Mouse (Mus musculus) C2C12 (cell line): ENCODE measurements at regions not wholly inside any gene's neighbourhood (a gene's known extent, or its start where the extent isn't known, plus 50 kb on each side); places are given as distances from the start of the nearest gene placed in this dataset.

ENCODE experiments used
- H3K27me3 ChIP-seq: one replicate; pipeline ENCODE4 v1.6.1; 2011; ENCODE audit not compliant: control insufficient read depth, insufficient read depth, insufficient read length
- H3K36me3 ChIP-seq: one replicate; pipeline ENCODE4 v1.6.1; 2011; ENCODE audit not compliant: control insufficient read depth, insufficient read depth
- H3K4me3 ChIP-seq: one replicate; pipeline ENCODE4 v1.5.1; 2011; ENCODE audit warnings: mild to moderate bottlenecking, control low read depth; ENCODE audit not compliant: poor library complexity, insufficient read depth, severe bottlenecking
- H3K79me2 ChIP-seq: one replicate; pipeline ENCODE4 v1.6.1; 2011; ENCODE audit not compliant: control insufficient read depth, insufficient read depth
- H3K79me3 ChIP-seq: one replicate; pipeline ENCODE4 v1.6.1; 2011; ENCODE audit warnings: low read depth, control low read depth
- H3ac ChIP-seq: one replicate; pipeline ENCODE3; 2011; ENCODE audit warnings: low read depth; ENCODE audit not compliant: control insufficient read depth, insufficient read length
- CEBPB ChIP-seq: IDR thresholded peaks from one replicate; pipeline ENCODE4 v1.6.1; 2011; ENCODE audit warnings: low read depth, mild to moderate bottlenecking, control low read depth, moderate library complexity
- CTCF ChIP-seq: IDR thresholded peaks from one replicate; pipeline ENCODE4 v1.5.1; 2011; ENCODE audit not compliant: control insufficient read depth, insufficient read depth, insufficient read length
- FOSL1 ChIP-seq: IDR thresholded peaks from one replicate; pipeline ENCODE4 v1.8.0; 2011; ENCODE audit warnings: mild to moderate bottlenecking, low read length; ENCODE audit not compliant: poor library complexity, insufficient read depth, severe bottlenecking
- MAX ChIP-seq: IDR thresholded peaks from one replicate; pipeline ENCODE4 v1.6.1; 2011; ENCODE audit warnings: mild to moderate bottlenecking, control low read depth
- MYOD1 ChIP-seq: IDR thresholded peaks from one replicate; pipeline ENCODE4 v1.6.1; 2011; ENCODE audit warnings: low read depth; ENCODE audit not compliant: control insufficient read depth, insufficient read length
- MYOG ChIP-seq: IDR thresholded peaks from one replicate; pipeline ENCODE4 v1.6.1; 2011; ENCODE audit not compliant: control insufficient read depth, insufficient read length; ENCODE audit errors: extremely low read depth
- USF1 ChIP-seq: IDR thresholded peaks from one replicate; pipeline ENCODE4 v1.6.1; 2011; ENCODE audit warnings: low read depth, mild to moderate bottlenecking, control low read depth, moderate library complexity

DNA sequence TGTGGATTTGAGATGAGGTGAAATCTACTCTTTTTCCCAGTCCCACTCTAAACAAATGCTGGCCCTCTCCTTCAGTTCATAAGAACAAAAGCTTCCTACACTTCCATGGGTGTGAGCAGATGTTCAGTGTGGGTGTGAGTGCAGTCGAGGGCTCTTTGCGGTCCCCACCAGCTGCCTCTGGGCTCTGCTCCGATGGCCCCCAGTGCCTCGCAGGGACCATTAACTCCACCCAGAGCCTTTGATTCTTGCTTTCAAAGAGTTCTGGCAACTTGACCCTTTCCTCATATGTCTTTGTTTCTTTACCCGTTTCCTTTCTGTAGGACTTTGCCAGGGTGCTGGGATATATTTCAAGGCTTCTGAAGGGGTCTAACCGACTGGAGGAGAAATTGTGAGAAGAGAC, 229.9 kb upstream of the Cxcr4 start:
- Histone ChIP-seq H3ac (no peak overlapping the region), H3K36me3 (no peaks in the 10 kb centered on the region), H3K4me3 (no peak overlapping the region), H3K79me2 (no peaks in the 10 kb centered on the region), H3K27me3 (no peaks in the 10 kb centered on the region), H3K79me3 (no peaks in the 10 kb centered on the region)
- no peak for TF ChIP-seq CTCF
- TF ChIP-seq MYOG: no peak
- TF ChIP-seq USF1: no peak
- no peak for TF ChIP-seq CEBPB
- no peak for TF ChIP-seq MYOD1
- TF ChIP-seq FOSL1: no peak
- TF ChIP-seq MAX: no peak

DNA sequence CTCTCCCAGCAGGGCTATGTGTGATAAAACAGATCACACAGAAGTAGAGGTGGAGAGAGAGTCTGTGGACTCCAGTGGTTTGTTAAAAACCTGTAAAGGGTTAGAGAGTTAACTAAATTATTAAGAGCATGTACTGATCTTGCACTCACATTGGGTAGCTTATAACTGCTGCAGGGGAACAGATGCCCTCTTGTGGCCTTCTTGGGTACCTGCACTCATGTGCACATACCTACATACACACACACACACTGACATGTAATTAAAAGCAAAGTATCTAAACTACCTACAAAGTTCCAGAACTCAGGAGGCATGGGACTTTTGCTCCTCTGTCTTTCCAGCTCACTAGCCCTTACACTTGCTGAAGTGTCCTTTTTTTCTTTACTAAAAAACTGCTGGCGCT, 228.4 kb upstream of the Cxcr4 start:
- no peak for TF ChIP-seq CTCF
- Histone ChIP-seq H3K79me2 (no peaks in the 10 kb centered on the region), H3K27me3 (no peaks in the 10 kb centered on the region), H3K36me3 (no peaks in the 10 kb centered on the region), H3K79me3 (no peaks in the 10 kb centered on the region), H3ac (no peak overlapping the region), H3K4me3 (no peak overlapping the region)

DNA sequence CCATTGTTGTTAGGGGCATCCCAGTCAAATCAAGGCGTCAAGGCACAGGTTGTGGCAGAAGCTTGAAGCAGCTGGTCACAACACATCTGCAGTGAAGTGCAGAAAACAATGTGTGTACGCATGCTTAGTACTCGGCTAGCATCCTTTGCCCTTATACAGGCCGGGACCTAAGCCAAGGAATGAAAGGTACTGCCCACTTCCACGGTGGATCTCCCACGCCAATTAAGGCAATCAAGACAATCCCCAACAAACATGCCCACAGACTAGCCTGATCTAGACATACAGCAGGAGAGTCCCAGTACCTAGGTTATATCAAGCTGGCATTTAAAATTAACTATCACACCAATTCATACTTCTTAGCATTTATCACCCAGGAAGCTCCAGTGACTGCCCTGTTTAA, 227.5 kb upstream of the Cxcr4 start:
- Histone ChIP-seq H3K79me3 (no peaks in the 10 kb centered on the region), H3K79me2 (no peaks in the 10 kb centered on the region), H3K4me3 (no peak overlapping the region), H3ac (no peak overlapping the region), H3K36me3 (no peaks in the 10 kb centered on the region), H3K27me3 (no peaks in the 10 kb centered on the region)
- no peak for TF ChIP-seq CTCF
- TF ChIP-seq MYOD1: no peak
- TF ChIP-seq CEBPB: no peak
- no peak for TF ChIP-seq FOSL1
- no peak for TF ChIP-seq MAX
- TF ChIP-seq USF1: no peak
- TF ChIP-seq MYOG: no peak

DNA sequence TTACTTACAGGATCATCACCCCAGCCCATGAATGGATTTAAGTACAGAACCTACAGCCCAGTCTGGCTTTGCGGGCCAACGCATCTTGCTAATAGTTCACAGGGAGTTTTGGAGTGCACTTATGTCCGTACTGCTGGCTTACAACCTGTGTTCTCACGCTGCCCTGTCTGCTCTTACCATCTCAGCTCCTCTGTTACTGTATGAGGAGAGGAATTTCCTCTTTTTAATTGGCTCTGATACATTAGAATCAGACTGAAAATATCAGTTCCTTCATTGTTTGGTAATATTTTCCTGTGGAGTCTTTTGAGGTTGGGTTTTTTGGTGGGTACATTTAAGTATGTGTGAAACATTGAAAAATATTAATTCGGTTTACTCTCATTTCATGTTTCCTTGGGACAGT, 221.3 kb upstream of the Cxcr4 start:
- Histone ChIP-seq H3ac (no peak overlapping the region), H3K36me3 (no peaks in the 10 kb centered on the region), H3K79me2 (no peaks in the 10 kb centered on the region), H3K27me3 (no peaks in the 10 kb centered on the region), H3K4me3 (no peak overlapping the region), H3K79me3 (no peaks in the 10 kb centered on the region)
- TF ChIP-seq USF1: no peak
- no peak for TF ChIP-seq FOSL1

DNA sequence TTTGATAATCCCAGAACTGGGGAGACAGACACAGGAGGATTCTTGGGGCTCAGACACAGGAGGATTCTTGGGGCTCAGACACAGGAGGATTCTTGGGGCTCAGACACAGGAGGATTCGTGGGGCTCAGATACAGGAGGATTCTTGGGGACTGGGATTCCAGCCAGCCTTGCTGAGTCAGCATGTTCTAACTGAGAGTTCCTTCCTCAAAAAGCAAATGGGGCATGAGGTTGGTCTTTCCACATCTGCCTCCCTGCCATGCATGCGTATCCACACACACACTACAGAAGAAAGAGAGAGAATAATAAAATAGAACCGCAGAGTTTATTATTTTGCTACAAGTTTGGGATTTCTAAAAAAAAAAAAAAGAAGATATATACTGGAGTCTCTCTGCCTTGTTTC, 218.8 kb upstream of the Cxcr4 start:
- H3ac ChIP-seq: no peak overlapping the region
- H3K79me3 ChIP-seq: no peaks in the 10 kb centered on the region
- TF ChIP-seq CTCF (no peak), MAX (no peak), CEBPB (no peak), USF1 (no peak), MYOD1 (no peak)
- H3K4me3 ChIP-seq: no peak overlapping the region
- H3K36me3 ChIP-seq: no peaks in the 10 kb centered on the region
- no peaks in the 10 kb centered on the region for H3K27me3 ChIP-seq
- H3K79me2 ChIP-seq: no peaks in the 10 kb centered on the region

DNA sequence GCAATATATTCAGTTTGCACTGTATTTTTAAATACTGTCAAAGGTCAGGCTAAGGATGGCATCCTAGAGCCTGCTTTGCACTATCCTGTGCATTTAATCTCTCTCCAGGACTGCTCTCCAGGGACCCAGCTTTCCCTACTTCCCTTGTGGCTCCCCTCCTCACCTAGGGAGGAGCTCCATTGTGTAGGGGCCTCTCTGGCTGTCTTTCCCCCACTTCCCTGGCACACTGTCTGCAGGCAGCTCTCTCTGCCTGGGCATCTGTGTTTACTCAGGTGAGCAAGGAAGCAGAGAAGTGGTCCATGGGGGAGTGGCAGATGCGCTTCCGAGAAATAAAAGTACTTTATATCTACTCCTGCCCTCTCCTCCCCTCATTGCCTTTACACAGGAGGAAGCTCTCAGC, 218.0 kb upstream of the Cxcr4 start:
- H3K36me3 ChIP-seq: no peaks in the 10 kb centered on the region
- no peaks in the 10 kb centered on the region for H3K79me2 ChIP-seq
- no peak for TF ChIP-seq CTCF
- TF ChIP-seq USF1: no peak
- TF ChIP-seq MAX: no peak
- TF ChIP-seq CEBPB: no peak
- TF ChIP-seq MYOG: no peak
- no peak for TF ChIP-seq FOSL1
- TF ChIP-seq MYOD1: no peak
- no peak overlapping the region for H3ac ChIP-seq
- H3K4me3 ChIP-seq: no peak overlapping the region
- no peaks in the 10 kb centered on the region for H3K27me3 ChIP-seq
- H3K79me3 ChIP-seq: no peaks in the 10 kb centered on the region
